In the genomic region with DNA sequence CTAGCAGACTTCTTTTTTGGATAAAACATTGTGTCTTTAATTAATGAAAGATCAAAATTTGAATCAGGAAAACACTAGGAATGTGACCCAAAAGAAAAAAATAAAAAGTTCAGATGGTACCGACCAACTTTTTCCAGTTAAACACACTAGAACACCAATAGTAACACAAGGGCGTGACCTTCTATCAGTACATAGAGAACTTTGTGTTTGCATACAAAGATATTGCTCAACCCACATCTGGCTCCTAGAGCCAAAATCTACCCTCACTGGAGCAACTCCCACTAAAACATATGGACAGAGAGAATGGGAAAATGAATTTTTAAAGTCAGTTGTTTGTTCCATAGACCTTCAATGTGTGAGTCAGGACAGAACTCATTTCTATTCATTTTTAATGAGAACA, we compare ENCODE assay signal across 21 mouse cellular contexts.
"Had no signal": no experiment of that assay in that cellular context is flagged by ENCODE, and none has a peak within 500 bp of the region (broad histone marks: within the 10 kb centered on the region; RNA-seq: fewer than 3 reads in every experiment).

No protein-coding gene starts in this region.

- H3K27ac ChIP-seq: kidney, embryonic 15.5 days; limb, embryonic 10.5 days; limb, embryonic 13.5 days; liver, embryonic 14.5 days; midbrain, embryonic 10.5 days; midbrain, embryonic 13.5 days; neural tube, embryonic 13.5 days had no signal

- H3K9me3 ChIP-seq: kidney, embryonic 15.5 days; limb, embryonic 10.5 days; limb, embryonic 13.5 days; megakaryocyte, embryonic 14.5 days; midbrain, embryonic 10.5 days; midbrain, embryonic 13.5 days; neural tube, embryonic 13.5 days had no signal

- H3K4me1 ChIP-seq: limb, embryonic 10.5 days; megakaryocyte, embryonic 14.5 days; midbrain, embryonic 13.5 days; neural tube, embryonic 13.5 days had no signal

- H3K9ac ChIP-seq: kidney, embryonic 15.5 days; limb, embryonic 13.5 days; liver, embryonic 14.5 days; lung, embryonic 14.5 days; midbrain, embryonic 13.5 days; neural tube, embryonic 13.5 days had no signal

- H3K27me3 ChIP-seq: kidney, embryonic 15.5 days; limb, embryonic 13.5 days; megakaryocyte, embryonic 14.5 days; midbrain, embryonic 13.5 days; neural tube, embryonic 13.5 days had no signal

- H3K36me3 ChIP-seq: kidney, embryonic 15.5 days; limb, embryonic 10.5 days; limb, embryonic 13.5 days; midbrain, embryonic 10.5 days; midbrain, embryonic 13.5 days; neural tube, embryonic 13.5 days had no signal

- H3K4me2 ChIP-seq: kidney, embryonic 15.5 days; limb, embryonic 13.5 days; lung, embryonic 14.5 days; midbrain, embryonic 13.5 days; neural tube, embryonic 13.5 days had no signal

- H3K4me3 ChIP-seq: kidney, embryonic 15.5 days; limb, embryonic 10.5 days; limb, embryonic 13.5 days; megakaryocyte, embryonic 14.5 days; midbrain, embryonic 10.5 days; midbrain, embryonic 13.5 days; myocyte; neural tube, embryonic 13.5 days had no signal

- ATAC-seq: inflammation-experienced regulatory T-cells, adult 6 months; intestine, embryonic 16.5 days; midbrain, embryonic 13.5 days; midbrain, embryonic 16.5 days had no signal

- DNase-seq: kidney, adult 8-10 months; kidney, postnatal 10 days; kidney, postnatal 36 days; layer of hippocampus, adult 9-11 months; lung, embryonic 14.5 days; lung, postnatal 14 days; retina, postnatal 1 day; thymus, adult 18-20 months; thymus, postnatal 36 days had no signal
